1 mouse cellular context compared by ENCODE assay signal in the genomic region with DNA sequence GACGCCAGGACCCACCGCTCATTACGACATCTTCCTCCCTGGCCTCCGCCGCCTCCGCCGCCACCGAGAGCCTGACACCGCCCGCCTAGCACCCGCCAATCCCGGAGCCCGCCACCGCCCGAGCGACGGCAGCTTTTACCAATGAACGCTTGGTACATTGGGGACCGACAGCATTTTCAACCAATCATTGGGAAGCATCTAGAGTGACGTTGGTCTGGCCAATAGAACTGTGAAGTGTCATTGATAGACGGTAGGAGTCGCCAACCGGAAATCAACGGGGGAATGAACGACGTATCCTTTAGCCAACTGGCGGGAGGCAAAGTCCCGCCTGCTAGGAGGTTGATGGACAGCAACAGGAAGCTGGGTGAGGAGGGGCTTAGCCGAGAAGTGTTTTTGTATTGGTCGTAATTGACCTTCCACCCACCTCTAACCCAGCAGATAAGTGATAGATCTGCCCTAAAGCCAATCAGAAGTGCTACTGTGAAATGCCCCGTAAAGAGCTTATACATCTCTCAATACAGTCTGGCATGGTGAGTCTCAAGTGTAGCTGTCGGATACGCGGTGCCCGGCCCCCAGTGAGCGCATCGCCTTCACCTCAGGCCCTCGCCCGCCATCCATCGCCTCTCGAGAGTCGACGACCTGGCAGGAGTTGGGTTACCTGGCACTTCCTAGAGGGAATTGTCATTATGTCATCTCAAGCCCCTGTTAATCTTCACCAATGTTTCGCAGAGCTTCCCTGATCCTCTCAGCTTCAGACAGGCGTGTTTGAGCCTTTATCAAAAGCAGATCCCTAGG.
A peak's percentile ranks its signal among the peaks of the same experiment; 100 is the strongest.
TF ChIP-seq lines count a peak whose summit lies in the region.

No protein-coding gene starts in this region.

TF ChIP-seq in MEL, 35 proteins besides CTCF, POLR2A, EP300 and RAD21:
- TF ChIP-seq ETS1 (IDR thresholded peaks at IDR 0.05; ENCODE audit: low read depth, low read length) (0 out of 2 replicates have a peak, but pooled peaks have one; percentile 18), MXI1 (IDR thresholded peaks at IDR 0.05; ENCODE audit: low read depth, low read length) (peak; percentile 84), TAL1 (IDR thresholded peaks at IDR 0.05; ENCODE audit: low read length) (no peak), CHD2 (IDR thresholded peaks at IDR 0.05; ENCODE audit: low read length) (peak; percentile 95), MAX (IDR thresholded peaks at IDR 0.05; ENCODE audit: low read length) (peak; percentile 76), ZNF384 (IDR thresholded peaks at IDR 0.05; ENCODE audit: low read depth, low read length) (no peak), NELFE (IDR thresholded peaks at IDR 0.05; ENCODE audit: low read depth, low read length) (peak; percentile 78), ZC3H11A (IDR thresholded peaks at IDR 0.05; ENCODE audit: low read depth, low read length) (no peak), RCOR1 (IDR thresholded peaks at IDR 0.05; ENCODE audit: low read depth, low read length) (no peak), ZKSCAN1 (IDR thresholded peaks at IDR 0.05; ENCODE audit: low read depth, low read length) (no peak), JUND (IDR thresholded peaks at IDR 0.05; ENCODE audit: low read depth, low read length) (0 out of 2 replicates have a peak, but pooled peaks have one; percentile 71), CHD1 (IDR thresholded peaks at IDR 0.05; ENCODE audit: low read depth, low read length) (no peak), MAZ (IDR thresholded peaks at IDR 0.05; ENCODE audit: low read depth, low read length) (no peak), NRF1 (IDR thresholded peaks at IDR 0.05; ENCODE audit: insufficient read depth, low read depth, low read length, poor library complexity, severe bottlenecking) (0 out of 2 replicates have a peak, but pooled peaks have one; percentile 33), ZMIZ1 (IDR thresholded peaks at IDR 0.05; ENCODE audit: low read depth, low read length) (peak; percentile 77), POLR2AphosphoS2 (IDR thresholded peaks at IDR 0.05; ENCODE audit: low read length) (peak; percentile 88), MEF2A (IDR thresholded peaks at IDR 0.05; ENCODE audit: extremely low read depth, insufficient replicate concordance, low read depth, low read length, poor library complexity, severe bottlenecking) (0 out of 2 replicates have a peak, but pooled peaks have one; percentile 37), HCFC1 (IDR thresholded peaks at IDR 0.05; ENCODE audit: low read depth, low read length) (peak; percentile 84), KAT2A (conservative IDR thresholded peaks at IDR 0.05; ENCODE audit: low read depth, low read length) (peak; percentile 79), MYB (IDR thresholded peaks at IDR 0.05; ENCODE audit: low read depth, low read length) (no peak), USF1 (IDR thresholded peaks at IDR 0.05; ENCODE audit: low read depth, low read length) (no peak), E2F4 (IDR thresholded peaks at IDR 0.05; ENCODE audit: borderline replicate concordance, low read depth, low read length) (no peak), TCF12 (IDR thresholded peaks at IDR 0.05; ENCODE audit: low read depth, low read length) (peak; percentile 59; the same call in 1 of the 2 replicates), GABPA (IDR thresholded peaks at IDR 0.05; ENCODE audit: low read depth, low read length) (no peak), MYC (IDR thresholded peaks at IDR 0.05; ENCODE audit: low read depth, low read length) (peak; percentile 74; the same call in 1 of the 2 replicates), ELF1 (IDR thresholded peaks at IDR 0.05; ENCODE audit: low read depth, low read length) (peak; percentile 90), SMC3 (IDR thresholded peaks at IDR 0.05; ENCODE audit: low read depth, low read length) (0 out of 2 replicates have a peak, but pooled peaks have one; percentile 8), SIN3A (IDR thresholded peaks at IDR 0.05; ENCODE audit: low read length) (peak; percentile 74; the same call in 1 of the 2 replicates), USF2 (IDR thresholded peaks at IDR 0.05; ENCODE audit: borderline replicate concordance in 1 of 2, insufficient read depth in 1 of 2, low read depth in 1 of 2, low read length in 2 of 2) (no peak), BHLHE40 (IDR thresholded peaks at IDR 0.05; ENCODE audit: borderline replicate concordance, low read depth, low read length) (no peak), POLR2AphosphoS5 (IDR thresholded peaks at IDR 0.05; ENCODE audit: borderline replicate concordance, low read depth, low read length) (no peak), MAFK (IDR thresholded peaks at IDR 0.05; ENCODE audit: borderline replicate concordance, low read depth, low read length) (no peak), UBTF (IDR thresholded peaks at IDR 0.05; ENCODE audit: borderline replicate concordance, insufficient read depth, low read depth, low read length) (no peak), TBP (IDR thresholded peaks at IDR 0.05; ENCODE audit: low read depth, low read length) (peak; percentile 95), GATA1 (IDR thresholded peaks at IDR 0.05; ENCODE audit: low read depth, low read length) (peak; percentile 95)
